Mouse (Mus musculus) right cerebral cortex, postnatal 14 days (tissue): ENCODE data around the gene Tbce.
"Not testable (repeated sequence)": the region's sequence is repeated elsewhere in the genome, so short reads cannot be mapped to it uniquely, and the experiment has no call there.

Source experiments
- DNase-seq: peaks from one replicate; pipeline ENCODE4 v3.0.0; 2022

Tbce gene

GRCm38 (mm10) chr13:14033309-14034072 is 5.9 kb downstream of the Tbce start:
- DNase-seq = no peak

- DNase-seq = no peak
Measured at GRCm38 (mm10) chr13:14026154-14026820, 13.2 kb downstream of the Tbce start.

- DNase-seq = no peak
Measured at GRCm38 (mm10) chr13:14025554-14025953, 13.9 kb downstream of the Tbce start.

- DNase-seq = not testable (repeated sequence)
Measured at GRCm38 (mm10) chr13:14021417-14021816, 18.0 kb downstream of the Tbce start.

GRCm38 (mm10) chr13:14018852-14019251 is 20.6 kb downstream of the Tbce start:
- no peak for DNase-seq

- DNase-seq = no peak
Measured at GRCm38 (mm10) chr13:14018283-14018682, 21.2 kb downstream of the Tbce start.

GRCm38 (mm10) chr13:14015609-14016008 is 23.8 kb downstream of the Tbce start:
- no peak for DNase-seq

GRCm38 (mm10) chr13:14014540-14014939 is 24.9 kb downstream of the Tbce start:
- no peak for DNase-seq

- no peak for DNase-seq
Measured at GRCm38 (mm10) chr13:14014001-14014400, 25.4 kb downstream of the Tbce start.

GRCm38 (mm10) chr13:14011454-14011995 is 27.9 kb downstream of the Tbce start:
- no peak for DNase-seq

- no peak for DNase-seq
Measured at GRCm38 (mm10) chr13:14006056-14006455, 33.4 kb downstream of the Tbce start.

- no peak for DNase-seq
Measured at GRCm38 (mm10) chr13:14004999-14005398, 34.4 kb downstream of the Tbce start.

GRCm38 (mm10) chr13:14004086-14004485 is 35.4 kb downstream of the Tbce start:
- DNase-seq = no peak

GRCm38 (mm10) chr13:14002706-14003105 is 36.7 kb downstream of the Tbce start:
- no peak for DNase-seq

GRCm38 (mm10) chr13:13997476-13997875 is 42.0 kb downstream of the Tbce start:
- DNase-seq = no peak

- no peak for DNase-seq
Measured at GRCm38 (mm10) chr13:13995046-13995445, 44.4 kb downstream of the Tbce start.

- no peak for DNase-seq
Measured at GRCm38 (mm10) chr13:13993041-13993440, 46.4 kb downstream of the Tbce start.

GRCm38 (mm10) chr13:13990391-13990790 is 49.0 kb downstream of the Tbce start:
- no peak for DNase-seq

GRCm38 (mm10) chr13:13989135-13989534 is 50.3 kb downstream of the Tbce start:
- no peak for DNase-seq

GRCm38 (mm10) chr13:13983523-13983922 is 55.9 kb downstream of the Tbce start:
- no peak for DNase-seq

- not testable (repeated sequence) for DNase-seq
Measured at GRCm38 (mm10) chr13:13981842-13982241, 57.6 kb downstream of the Tbce start.

GRCm38 (mm10) chr13:13969796-13970195 is 69.6 kb downstream of the Tbce start:
- no peak for DNase-seq

GRCm38 (mm10) chr13:13968629-13969111 is 70.8 kb downstream of the Tbce start:
- no peak for DNase-seq

GRCm38 (mm10) chr13:13966172-13966571 is 73.3 kb downstream of the Tbce start:
- no peak for DNase-seq
